Comparison of ENCODE assay signal across 21 mouse cellular contexts in the genomic region with DNA sequence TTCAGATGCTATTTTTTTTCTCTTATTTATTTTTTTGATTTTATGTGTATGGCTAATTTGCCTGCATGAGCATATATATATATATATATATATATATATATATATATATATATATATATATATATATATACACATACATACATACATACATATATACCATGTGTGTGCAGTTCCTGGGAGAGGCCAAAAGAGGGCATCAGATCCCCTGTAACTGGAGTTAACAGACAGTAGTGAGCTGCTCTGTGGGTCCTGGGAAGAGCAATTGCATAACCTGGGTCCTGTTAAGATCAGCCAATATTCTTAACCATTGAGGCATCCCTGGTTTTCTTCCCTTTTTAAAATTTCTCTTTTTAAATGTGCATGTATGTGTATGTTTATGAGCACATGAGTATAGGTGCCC.
"Had no signal": no experiment of that assay in that cellular context is flagged by ENCODE, and none has a peak within 500 bp of the region (broad histone marks: within the 10 kb centered on the region; RNA-seq: fewer than 3 reads in every experiment).

No protein-coding gene starts in this region.

- H3K27ac ChIP-seq: kidney, embryonic 15.5 days; limb, embryonic 10.5 days; limb, embryonic 13.5 days; liver, embryonic 13.5 days; macrophage; midbrain, embryonic 10.5 days; midbrain, embryonic 13.5 days; neural tube, embryonic 12.5 days; neural tube, embryonic 15.5 days had no signal

- H3K4me3 ChIP-seq: kidney, embryonic 15.5 days; limb, embryonic 10.5 days; limb, embryonic 13.5 days; liver, embryonic 13.5 days; megakaryocyte, embryonic 14.5 days; midbrain, embryonic 10.5 days; midbrain, embryonic 13.5 days; neural tube, embryonic 12.5 days; neural tube, embryonic 15.5 days had no signal

- ATAC-seq: intestine, postnatal 0 days; lung, postnatal 0 days; midbrain, embryonic 13.5 days had no signal

- DNase-seq: kidney, adult 2 months; kidney, postnatal 10 days; kidney, postnatal 36 days; liver; liver, embryonic 13.5 days; lung, embryonic 14.5 days; right cerebral cortex, postnatal 25 days; thymus, adult 2 months; thymus, postnatal 14 days; thymus, postnatal 4 days had no signal

- H3K9ac ChIP-seq: kidney, embryonic 15.5 days; limb, embryonic 13.5 days; liver, embryonic 13.5 days; lung, embryonic 14.5 days; midbrain, embryonic 13.5 days; neural tube, embryonic 12.5 days; neural tube, embryonic 15.5 days had no signal

- H3K4me1 ChIP-seq: limb, embryonic 10.5 days; limb, embryonic 13.5 days; midbrain, embryonic 10.5 days; midbrain, embryonic 13.5 days; neural tube, embryonic 12.5 days; neural tube, embryonic 15.5 days had no signal

- H3K9me3 ChIP-seq: kidney, embryonic 15.5 days; limb, embryonic 10.5 days; limb, embryonic 13.5 days; liver, embryonic 13.5 days; megakaryocyte, embryonic 14.5 days; midbrain, embryonic 10.5 days; midbrain, embryonic 13.5 days; neural tube, embryonic 12.5 days; neural tube, embryonic 15.5 days had no signal

- H3K4me2 ChIP-seq: kidney, embryonic 15.5 days; limb, embryonic 13.5 days; liver, embryonic 13.5 days; lung, embryonic 14.5 days; midbrain, embryonic 13.5 days; neural tube, embryonic 12.5 days; neural tube, embryonic 15.5 days had no signal

- H3K27me3 ChIP-seq: kidney, embryonic 15.5 days; limb, embryonic 13.5 days; liver, embryonic 13.5 days; megakaryocyte, embryonic 14.5 days; midbrain, embryonic 13.5 days; neural tube, embryonic 12.5 days; neural tube, embryonic 15.5 days had no signal
